Mouse (Mus musculus) layer of hippocampus, postnatal 10 days (tissue): ENCODE measurements around the gene Arglu1. TPM values are rescaled to one million over a fixed set of nuclear protein-coding genes. Genes with fewer than 3 reads are reported as not detected.

Experiments used
- DNase-seq, 2 experiments: peaks; one replicate each; pipeline ENCODE4 v3.0.0; 2021; ENCODE audit warnings: low spot score in 2 of 2
- total RNA-seq, 2 experiments: library from RNA; stranded (reverse); gene quantifications; 2 replicates each; pipeline ENCODE4 v1.2.3; 2021

The Arglu1 gene
- total RNA-seq, 2 experiments from 2014 or later = 118 to 122 TPM

GRCm38 (mm10) chr8:8659503-8660306 lies 30.6 kb downstream of the Arglu1 start:
- peak; percentile 53 to 62 for DNase-seq

- peak; percentile 85 to 91 for DNase-seq
These were observed 31.7 kb downstream of the Arglu1 start for GRCm38 (mm10) chr8:8658426-8659224.

GRCm38 (mm10) chr8:8657692-8658355 lies 32.5 kb downstream of the Arglu1 start:
- no peak for DNase-seq

- DNase-seq = no peak
These were observed 33.5 kb downstream of the Arglu1 start for GRCm38 (mm10) chr8:8656578-8657441.

DNA sequence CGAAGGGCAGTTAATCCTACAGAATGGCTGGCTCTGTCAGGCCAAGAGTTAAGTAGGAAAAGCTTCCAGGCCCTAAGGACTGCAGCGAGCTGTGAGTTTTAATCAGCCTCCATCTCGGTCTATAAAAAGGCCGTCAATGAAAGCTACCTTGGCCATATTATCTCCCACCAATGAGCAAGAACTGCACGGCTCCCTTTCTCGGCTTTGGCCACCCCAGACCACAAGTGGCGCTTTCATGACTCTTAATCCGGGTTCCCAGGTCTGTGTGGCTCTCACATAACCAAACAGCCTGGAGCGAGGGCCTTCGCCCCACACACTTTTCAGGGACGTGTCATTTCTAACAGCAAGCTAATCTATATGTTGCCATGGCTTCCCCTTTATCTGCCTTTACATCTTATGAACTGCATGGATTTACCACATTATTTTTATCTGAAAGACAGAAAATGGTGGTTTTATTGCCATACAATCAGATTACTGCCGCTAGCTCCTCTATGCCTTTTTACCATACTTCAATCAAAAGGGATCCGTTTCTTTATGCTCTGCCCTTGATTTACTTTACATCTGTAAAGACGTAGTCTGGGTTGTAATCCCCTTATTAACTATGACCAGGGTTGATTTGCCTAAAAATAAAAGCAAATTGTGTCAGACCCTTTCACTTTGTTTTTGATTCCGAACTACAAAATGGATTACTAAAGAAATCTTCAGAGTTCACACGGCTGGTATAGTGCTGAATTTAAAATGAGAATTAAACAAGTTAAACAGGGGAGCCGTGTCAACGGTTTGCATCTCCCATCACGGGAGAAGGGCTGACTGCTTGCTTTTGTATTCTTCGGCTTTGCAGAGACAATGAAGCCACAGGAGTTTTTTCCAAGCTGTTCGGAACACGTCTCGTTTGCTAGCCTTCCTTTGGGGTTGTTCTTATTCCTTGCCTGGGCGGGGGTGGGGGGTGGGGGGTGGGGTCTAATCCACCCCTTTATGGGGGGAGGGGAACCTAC lies 34.7 kb downstream of the Arglu1 start:
- peak in 1 of 2 experiments; percentile 33 for DNase-seq

DNA sequence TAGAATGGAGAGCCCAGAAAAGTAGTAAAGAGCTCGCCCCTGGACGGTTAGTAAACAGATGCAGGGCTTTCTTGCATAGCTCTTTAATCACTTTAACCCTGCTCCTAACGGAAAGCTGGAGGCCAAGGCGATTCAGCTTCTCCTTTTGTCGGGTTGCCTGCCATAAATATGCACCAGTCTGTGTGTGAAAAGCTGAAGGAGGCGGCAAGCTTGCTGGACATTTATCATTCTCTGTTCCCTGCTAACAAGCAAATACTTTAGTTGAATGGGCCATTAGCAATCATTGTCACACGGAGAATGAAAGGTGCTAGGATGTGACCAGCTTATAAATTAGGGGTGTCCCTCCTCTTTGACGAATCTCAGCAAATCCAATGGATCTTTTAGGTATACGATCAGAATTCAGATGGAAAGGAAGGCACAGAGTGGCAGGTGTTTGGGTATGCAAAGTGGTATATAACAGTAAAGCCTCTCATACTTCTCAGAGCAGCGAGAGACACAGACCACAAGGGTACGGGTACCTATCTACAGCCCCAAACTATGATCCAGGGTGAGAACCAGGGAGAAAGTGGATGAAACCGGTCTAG lies 36.3 kb downstream of the Arglu1 start:
- DNase-seq = no peak

DNA sequence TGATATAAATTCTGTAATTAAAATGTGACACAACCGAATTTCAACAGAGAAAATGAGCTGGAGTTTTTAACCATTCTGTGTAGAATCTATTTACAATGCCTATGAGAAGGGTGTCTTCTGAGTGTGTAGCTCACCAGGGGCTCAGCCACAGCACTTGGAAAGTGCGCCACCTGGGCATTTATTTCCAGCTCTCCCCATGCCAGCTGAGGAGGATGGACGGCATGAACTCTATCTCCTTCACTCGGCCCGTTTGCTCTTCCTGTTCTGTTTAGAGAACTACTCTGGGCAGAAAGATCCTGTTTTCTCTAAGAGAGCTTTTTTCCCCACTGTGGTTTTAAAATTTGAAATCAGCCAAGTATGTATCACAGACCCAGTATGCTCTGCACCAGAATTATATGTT lies 37.0 kb downstream of the Arglu1 start:
- no peak for DNase-seq

GRCm38 (mm10) chr8:8652388-8652787 lies 37.9 kb downstream of the Arglu1 start:
- DNase-seq = no peak

DNA sequence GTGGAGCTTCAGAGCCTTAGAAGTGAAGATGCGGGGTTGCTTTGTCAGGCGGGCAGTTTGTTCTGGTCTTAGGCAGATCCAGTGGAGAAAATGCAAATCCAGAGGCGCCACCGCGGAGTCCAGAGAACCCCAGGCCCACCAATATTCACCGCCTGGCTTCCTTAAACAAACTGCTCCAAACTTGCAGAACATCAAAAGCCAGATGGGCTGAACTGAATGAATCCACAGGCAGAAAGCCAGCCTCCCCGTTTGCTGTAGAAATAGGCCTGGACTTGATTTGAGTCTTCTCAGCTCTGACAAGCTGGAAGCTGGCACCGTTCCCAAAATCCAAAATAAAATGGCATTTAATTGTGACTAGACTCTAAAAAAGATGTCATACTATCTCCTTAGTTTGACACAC lies 40.4 kb downstream of the Arglu1 start:
- peak; percentile 73 to 76 for DNase-seq

- DNase-seq = no peak
These were observed 40.8 kb downstream of the Arglu1 start for GRCm38 (mm10) chr8:8649536-8649935.

DNA sequence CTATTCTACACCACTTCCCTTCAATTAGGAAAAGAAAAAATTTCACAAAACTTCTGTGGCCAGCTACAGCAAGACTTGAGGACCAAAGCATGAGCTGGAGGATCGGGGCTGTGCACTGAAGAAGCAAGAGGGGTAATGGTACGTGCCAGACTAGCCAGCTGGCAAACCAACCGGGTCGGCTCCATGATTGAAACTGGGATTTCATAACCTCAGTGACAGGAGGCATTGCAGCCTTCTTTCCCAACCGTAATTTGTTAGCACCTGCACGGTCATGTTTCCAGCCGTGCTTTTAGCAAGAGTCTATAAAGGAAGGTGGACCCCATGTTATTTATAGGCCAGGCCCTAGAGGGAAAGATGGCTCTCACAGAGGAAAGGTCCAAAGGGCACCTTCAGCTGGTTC lies 41.6 kb downstream of the Arglu1 start:
- DNase-seq = no peak

- DNase-seq = no peak
These were observed 42.5 kb downstream of the Arglu1 start for GRCm38 (mm10) chr8:8647824-8648223.

DNA sequence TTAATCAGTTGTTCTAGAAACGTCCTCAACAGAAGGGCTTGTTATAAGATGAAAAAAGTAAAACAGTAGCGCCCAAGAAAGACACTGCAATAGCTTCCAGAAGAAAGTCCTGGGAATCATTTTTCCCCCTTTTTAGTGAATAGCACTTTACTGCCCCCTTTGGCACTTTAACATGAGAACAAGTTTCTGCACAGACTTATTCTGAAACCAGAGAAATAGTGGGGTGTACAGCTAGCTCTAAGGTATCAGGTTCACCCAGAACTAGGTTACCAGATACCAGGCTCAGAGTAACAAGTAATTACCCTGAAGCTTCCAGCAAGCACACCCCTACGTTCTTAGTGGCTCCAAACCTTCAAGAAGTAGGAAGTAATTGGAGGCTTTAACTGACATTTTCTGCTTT lies 43.0 kb downstream of the Arglu1 start:
- no peak for DNase-seq

DNA sequence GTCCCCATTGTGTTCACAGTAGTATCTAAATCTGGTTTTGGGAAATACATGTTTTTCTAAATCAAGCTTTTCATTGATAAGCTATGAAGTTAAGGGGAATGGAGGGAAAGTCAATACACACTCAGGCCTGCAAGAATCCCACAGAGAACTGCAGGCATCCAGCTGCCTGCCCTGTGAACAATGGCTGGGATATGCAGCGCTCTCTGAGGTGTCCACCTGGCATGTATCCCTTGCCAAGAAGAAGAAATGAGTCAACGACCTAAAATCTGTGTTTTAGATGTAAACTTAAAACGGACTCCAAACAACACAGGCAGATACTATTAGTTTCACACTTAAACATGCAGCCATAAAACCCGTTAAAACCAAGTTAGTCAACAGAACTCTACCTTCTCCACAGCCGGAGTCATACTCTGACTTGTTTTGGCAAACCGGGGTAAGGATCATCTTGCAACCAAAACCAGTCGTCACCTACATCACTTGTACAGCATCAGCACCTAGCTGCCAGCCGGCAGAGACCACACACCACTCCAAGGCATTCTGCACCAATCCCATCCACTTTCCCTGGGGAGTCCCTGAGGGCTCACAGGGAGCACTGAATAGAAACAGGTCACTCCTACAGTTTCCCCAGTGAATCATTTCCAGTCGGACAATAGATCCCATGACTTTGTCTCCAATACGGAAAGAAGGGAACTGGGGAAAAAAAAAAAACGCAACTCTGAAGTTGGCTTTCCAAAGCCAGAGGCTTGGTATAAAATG lies 46.0 kb downstream of the Arglu1 start:
- no peak for DNase-seq

DNA sequence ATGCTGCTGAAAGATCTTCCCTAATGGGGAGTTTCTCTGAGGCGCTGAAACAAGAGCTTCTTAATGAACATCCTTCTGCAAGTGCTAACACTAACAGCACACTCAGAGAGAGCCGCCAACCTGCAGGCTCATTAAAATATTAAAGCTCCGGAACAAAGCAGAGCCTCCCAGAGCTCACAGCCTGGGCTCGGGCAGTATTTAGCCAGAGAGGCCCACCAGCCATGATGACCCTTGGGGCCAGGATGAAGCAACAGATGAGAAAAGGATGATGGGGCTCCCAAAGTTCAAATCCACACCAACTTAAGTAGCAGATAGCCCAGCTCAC lies 50.1 kb downstream of the Arglu1 start:
- DNase-seq = no peak

GRCm38 (mm10) chr8:8639569-8640263 lies 50.6 kb downstream of the Arglu1 start:
- DNase-seq = no peak

DNA sequence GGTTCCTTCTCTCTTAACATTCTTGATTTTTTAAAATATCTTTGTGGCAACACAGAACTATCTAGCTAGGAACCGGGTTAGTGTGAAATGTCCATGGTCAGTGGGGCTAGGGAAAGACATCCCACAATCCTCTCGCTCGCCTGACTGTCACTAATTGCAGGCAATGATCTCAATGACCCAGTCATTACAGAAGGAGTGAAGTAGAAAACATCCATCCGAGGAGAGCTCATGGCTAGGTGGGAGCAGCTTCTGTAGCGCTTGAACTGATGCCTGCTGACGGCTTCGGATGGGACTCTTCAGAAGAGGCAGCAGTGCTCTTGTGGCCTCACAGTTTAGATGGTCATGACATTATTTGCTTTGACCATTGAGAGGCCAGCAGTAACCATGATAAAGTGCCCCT lies 58.9 kb downstream of the Arglu1 start:
- DNase-seq = no peak

DNA sequence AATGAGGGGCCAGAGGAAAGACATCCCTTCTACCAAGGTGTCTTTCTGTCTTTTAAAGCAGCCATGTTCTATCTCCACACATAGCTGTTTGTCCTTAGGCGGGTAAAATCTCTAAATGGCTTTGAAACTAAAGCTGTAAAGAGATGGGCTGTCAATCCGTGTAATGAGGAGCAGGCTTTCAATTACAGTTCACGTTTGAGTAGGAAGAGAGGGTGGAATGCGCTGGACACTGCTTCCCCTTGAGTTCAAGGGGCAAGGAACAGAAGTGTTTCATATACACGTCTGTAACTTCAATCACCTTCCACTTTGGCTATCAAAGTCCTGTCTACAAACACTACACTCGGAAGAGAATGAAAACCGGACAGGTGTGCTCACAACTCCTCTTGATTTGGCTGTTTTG lies 66.3 kb downstream of the Arglu1 start:
- DNase-seq = no peak
